Mouse (Mus musculus): ENCODE data around the gene Polr2e.
"Not testable (repeated sequence)": the region's sequence is repeated elsewhere in the genome, so short reads cannot be mapped to it uniquely, and the experiment has no call there.

The Polr2e gene

GRCm38 (mm10) chr10:80056976-80057682 lies 17.5 kb upstream of the Polr2e start:
- no peak for DNase-seq (ENCODE audit: low read depth, low spot score)

GRCm38 (mm10) chr10:80056506-80056905 lies 16.9 kb upstream of the Polr2e start:
- no peak for DNase-seq (ENCODE audit: low read depth, low spot score)

GRCm38 (mm10) chr10:80055891-80056290 lies 16.3 kb upstream of the Polr2e start:
- DNase-seq (ENCODE audit: low read depth, low spot score): no peak

- no peak for DNase-seq (ENCODE audit: low read depth, low spot score)
Observed at GRCm38 (mm10) chr10:80055364-80055763, 15.8 kb upstream of the Polr2e start.

DNA sequence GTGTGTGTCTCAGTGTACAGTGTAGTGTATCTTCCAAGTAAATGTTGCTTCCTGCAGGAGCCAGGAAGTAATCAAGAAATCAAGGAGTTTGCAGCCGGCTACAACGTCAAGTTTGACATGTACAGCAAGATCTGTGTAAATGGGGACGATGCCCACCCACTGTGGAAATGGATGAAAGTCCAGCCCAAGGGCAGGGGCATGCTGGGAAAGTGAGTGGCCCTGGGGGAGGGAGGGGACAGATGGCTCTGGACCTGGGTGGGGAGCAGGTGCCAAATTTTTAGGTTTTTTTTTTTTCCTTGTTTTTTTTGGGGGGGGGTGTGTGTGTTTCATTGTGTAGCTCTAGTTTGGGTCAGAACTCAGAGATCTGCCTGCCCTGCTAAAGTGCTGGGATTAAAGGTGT lies 15.3 kb upstream of the Polr2e start:
- DNase-seq (ENCODE audit: low read depth, low spot score): not testable (repeated sequence)

GRCm38 (mm10) chr10:80053831-80054815 lies 14.5 kb upstream of the Polr2e start:
- DNase-seq (ENCODE audit: low read depth, low spot score): no peak

GRCm38 (mm10) chr10:80053259-80053780 lies 13.7 kb upstream of the Polr2e start:
- DNase-seq (ENCODE audit: low read depth, low spot score): peak; percentile 100

GRCm38 (mm10) chr10:80052374-80052764 lies 12.8 kb upstream of the Polr2e start:
- DNase-seq (ENCODE audit: low read depth, low spot score): no peak

- peak; percentile 67 for DNase-seq (ENCODE audit: low read depth, low spot score)
Observed at GRCm38 (mm10) chr10:80051618-80052373, 12.2 kb upstream of the Polr2e start.

- DNase-seq (ENCODE audit: low read depth, low spot score): no peak
Observed at GRCm38 (mm10) chr10:80050885-80051617, 11.5 kb upstream of the Polr2e start.

- DNase-seq (ENCODE audit: low read depth, low spot score): no peak
Observed at GRCm38 (mm10) chr10:80050244-80050643, 10.6 kb upstream of the Polr2e start.

- DNase-seq (ENCODE audit: low read depth, low spot score): no peak
Observed at GRCm38 (mm10) chr10:80048834-80049233, 9.2 kb upstream of the Polr2e start.

- no peak for DNase-seq (ENCODE audit: low read depth, low spot score)
Observed at GRCm38 (mm10) chr10:80048396-80048795, 8.8 kb upstream of the Polr2e start.

DNA sequence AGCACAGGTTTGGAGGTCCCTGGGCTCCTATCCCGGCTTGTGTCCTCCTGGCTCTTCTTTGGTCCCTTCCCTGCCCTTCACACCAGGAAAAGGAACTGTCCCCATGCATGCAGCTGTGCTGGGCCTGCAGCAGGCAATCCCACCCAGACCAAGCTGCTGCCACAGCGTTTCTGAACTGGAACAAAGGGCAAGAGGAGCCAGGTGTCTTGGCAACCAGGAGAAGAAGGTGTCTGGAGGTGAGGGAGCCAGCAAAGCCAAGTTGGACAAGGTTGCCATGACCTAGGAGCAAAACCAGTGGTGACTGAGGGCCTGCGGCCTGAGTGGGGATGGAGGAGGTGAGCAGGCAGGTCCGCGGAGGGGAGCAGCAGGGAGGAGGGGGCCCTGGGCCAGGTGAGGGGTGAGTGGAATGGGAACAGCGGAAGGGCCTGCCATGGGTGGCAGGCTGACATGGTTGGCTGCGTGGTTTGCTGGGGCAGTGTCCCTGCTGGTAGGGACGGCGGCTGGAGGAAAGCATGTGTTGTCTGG lies 7.5 kb upstream of the Polr2e start, which contains the start of gene Gpx4:
Gene Gpx4 (plus strand): TSS at position 126 of the 525 bp plus-strand sequence.
- no peak for DNase-seq (ENCODE audit: low read depth, low spot score)

- peak; percentile 64 for DNase-seq (ENCODE audit: low read depth, low spot score)
Observed at GRCm38 (mm10) chr10:80045766-80046165, 6.2 kb upstream of the Polr2e start.

- not testable (repeated sequence) for DNase-seq (ENCODE audit: low read depth, low spot score)
Observed at GRCm38 (mm10) chr10:80045364-80045763, 5.8 kb upstream of the Polr2e start.

DNA sequence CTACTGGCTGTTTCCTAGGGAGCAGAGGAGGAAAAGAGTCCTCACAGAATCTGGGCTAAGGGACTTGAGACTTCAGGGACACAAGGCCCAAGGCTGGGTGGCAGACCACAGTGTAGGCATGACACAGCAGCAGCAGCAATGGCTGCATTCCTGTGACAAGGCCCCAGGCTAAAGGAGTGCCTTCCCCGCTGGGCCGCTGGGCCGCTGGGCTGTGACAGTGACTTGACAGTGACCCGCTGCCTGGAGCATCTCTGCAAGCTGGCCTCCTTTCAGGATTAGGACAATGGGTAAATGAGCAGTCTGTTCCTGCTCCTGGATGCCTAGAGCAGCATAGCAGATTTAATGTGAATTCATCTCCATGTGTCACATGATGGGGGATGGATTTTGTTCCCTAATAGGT lies 4.5 kb upstream of the Polr2e start:
- DNase-seq (ENCODE audit: low read depth, low spot score): no peak

DNA sequence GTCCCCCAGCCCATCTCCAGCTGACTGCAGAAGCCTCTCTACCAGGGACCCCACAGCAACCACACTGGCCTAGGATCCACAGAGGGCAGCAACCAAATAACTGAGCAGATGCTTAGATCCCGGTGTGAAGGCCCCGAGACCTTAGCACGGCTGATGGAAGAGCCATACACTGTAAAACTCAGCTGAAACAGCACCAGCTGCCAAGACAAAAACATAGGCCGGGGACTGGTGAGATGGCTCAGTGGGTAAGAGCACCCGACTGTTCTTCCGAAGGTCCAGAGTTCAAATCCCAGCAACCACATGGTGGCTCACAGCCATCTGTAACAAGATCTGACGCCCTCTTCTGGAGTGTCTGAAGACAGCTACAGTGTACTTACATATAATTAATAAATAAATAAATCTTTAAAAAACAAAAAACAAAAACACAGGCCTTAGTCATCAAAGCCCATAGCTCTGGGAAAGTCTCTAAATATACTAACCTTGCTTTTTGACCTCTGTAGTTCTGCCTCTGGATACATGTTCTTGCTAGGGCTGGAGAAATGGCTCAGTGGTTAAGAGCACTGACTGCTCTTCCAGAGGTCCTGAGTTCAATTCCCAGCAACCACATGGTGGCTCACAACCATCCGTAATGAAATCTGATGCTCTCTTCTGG lies 1.9 kb upstream of the Polr2e start:
- not testable (repeated sequence) for DNase-seq (ENCODE audit: low read depth, low spot score)

GRCm38 (mm10) chr10:80036832-80037231 lies 2.8 kb downstream of the Polr2e start:
- DNase-seq (ENCODE audit: low read depth, low spot score): no peak

- no peak for DNase-seq (ENCODE audit: low read depth, low spot score)
Observed at GRCm38 (mm10) chr10:80035686-80036085, 3.9 kb downstream of the Polr2e start.

All from retina, postnatal 7 days (tissue).